Mouse (Mus musculus): ENCODE measurements around the gene A830031A19Rik.

A830031A19Rik gene

DNA sequence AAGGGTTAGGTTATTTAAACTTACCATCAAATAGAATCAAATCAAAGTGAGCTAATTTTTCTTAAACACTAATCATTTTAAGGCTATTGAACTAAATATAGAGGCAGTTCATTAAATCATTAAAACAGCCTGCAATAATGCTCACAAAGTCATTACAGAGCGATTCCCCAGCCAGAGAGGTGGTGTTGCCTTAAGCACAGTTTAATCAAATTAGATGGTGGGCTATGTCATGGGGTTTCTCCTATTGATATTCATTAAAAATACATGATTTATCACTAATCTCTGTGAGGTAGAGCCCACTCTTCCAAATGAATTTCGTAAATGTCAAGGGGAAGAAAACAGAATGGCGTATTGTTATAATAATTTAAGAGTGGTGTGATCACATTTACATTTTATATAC, 58.8 kb downstream of the A830031A19Rik start:
- intact Hi-C loops (cut with DNase I), result no loop called here

GRCm38 (mm10) chr11:24014642-24015041, 60.2 kb downstream of the A830031A19Rik start:
- intact Hi-C loops (cut with DNase I), result no loop called here

GRCm38 (mm10) chr11:24012301-24012700, 62.6 kb downstream of the A830031A19Rik start:
- intact Hi-C loops (cut with DNase I), result no loop called here

- intact Hi-C loops (cut with DNase I), result no loop called here
Observed at GRCm38 (mm10) chr11:24008976-24009375, 65.9 kb downstream of the A830031A19Rik start.

DNA sequence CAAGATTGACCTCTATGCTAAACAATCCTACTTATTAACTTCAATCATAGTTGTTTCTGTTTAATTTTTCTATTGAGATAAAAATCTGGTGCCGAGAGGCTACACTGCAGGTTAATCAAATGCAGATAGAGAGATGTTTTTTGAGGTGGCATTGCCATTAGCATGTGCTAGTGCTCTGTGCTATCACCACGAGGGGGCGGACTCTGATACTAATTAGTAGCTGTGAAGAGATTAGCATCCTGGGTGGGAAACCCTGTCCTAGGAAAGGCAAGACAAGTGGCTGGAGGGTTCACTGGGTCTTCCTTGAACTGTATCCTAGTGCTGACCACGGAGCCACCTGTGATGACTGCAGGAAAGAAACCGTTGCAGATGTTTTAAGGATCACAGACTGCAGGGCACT, 66.6 kb downstream of the A830031A19Rik start:
- intact Hi-C loops (cut with DNase I), result no loop called here

- intact Hi-C loops (cut with DNase I), result no loop called here
Observed at GRCm38 (mm10) chr11:24005445-24006156, 69.3 kb downstream of the A830031A19Rik start.

- intact Hi-C loops (cut with DNase I), result no loop called here
Observed at GRCm38 (mm10) chr11:24000675-24001074, 74.2 kb downstream of the A830031A19Rik start.

Small RNA genes within 50 kb of the gene (microRNA-seq; reads per million reads assigned to microRNA genes)
- gene Gm44381, result 0 reads per million in 2 experiments

Measured in adrenal gland (tissue).